Mouse (Mus musculus): Measurements from ENCODE around the gene Tut7. TPM values are rescaled to one million over a fixed set of nuclear protein-coding genes. Genes with fewer than 3 reads are reported as not detected.

Tut7 gene
- total and polyA plus RNA-seq, 3 experiments: 47.7 to 135 (median 53.8) TPM

- H3K27me3 ChIP-seq (ENCODE audit: control insufficient read depth in 1 of 2, insufficient read depth in 2 of 2, low read length in 2 of 2): no peaks in the 10 kb centered on the region
Measured at GRCm38 (mm10) chr13:59756906-59757305, 66.0 kb downstream of the Tut7 start.

GRCm38 (mm10) chr13:59750310-59750709 lies 72.6 kb downstream of the Tut7 start:
- Histone ChIP-seq H3K9ac (ENCODE audit: control insufficient read depth, low read depth, low read length, poor library complexity, severe bottlenecking) (no peak overlapping the region), H3K27me3 (ENCODE audit: control insufficient read depth in 1 of 2, insufficient read depth in 2 of 2, low read length in 2 of 2) (no peaks in the 10 kb centered on the region), H3K27ac (ENCODE audit: control insufficient read depth, low read depth, low read length) (no peak overlapping the region), H3K4me3 (ENCODE audit: control insufficient read depth in 1 of 2, insufficient read depth in 1 of 2, low read depth in 2 of 2, low read length in 2 of 2) (no peak overlapping the region), H3K4me1 (ENCODE audit: control insufficient read depth in 1 of 2, insufficient read depth in 2 of 2, low read length in 2 of 2) (peaks cover 0 to 5% of the 10 kb centered on the region in 2 experiments; a peak in 2 of 4 replicates), H3K79me2 (ENCODE audit: control insufficient read depth, insufficient read depth, low read length, poor library complexity) (no peaks in the 10 kb centered on the region), H3K9me3 (replicated peaks; ENCODE audit: insufficient read depth, low read length) (no peaks in the 10 kb centered on the region), H3K36me3 (ENCODE audit: control insufficient read depth in 1 of 2, insufficient read depth in 2 of 2, low read length in 2 of 2) (no peaks in the 10 kb centered on the region)
- no peak for TF ChIP-seq BHLHE40 (IDR thresholded peaks at IDR 0.05; ENCODE audit: borderline replicate concordance, low read depth, low read length)
- no peak for TF ChIP-seq POLR2A (IDR thresholded peaks at IDR 0.05; ENCODE audit: control insufficient read depth in 1 of 2, insufficient read depth in 1 of 2, low read depth in 1 of 2, low read length in 2 of 2, poor library complexity in 1 of 2)
- no peak for DNase-seq (ENCODE audit: low read depth, low spot score)

More at GRCm38 (mm10) chr13:59756906-59757305, 66.0 kb downstream of the Tut7 start:
- Histone ChIP-seq H3K79me2 (ENCODE audit: control insufficient read depth, insufficient read depth, low read length, poor library complexity) (no peaks in the 10 kb centered on the region), H3K4me3 (ENCODE audit: control insufficient read depth in 1 of 2, insufficient read depth in 1 of 2, low read depth in 2 of 2, low read length in 2 of 2) (no peak overlapping the region), H3K9ac (ENCODE audit: control insufficient read depth, low read depth, low read length, poor library complexity, severe bottlenecking) (no peak overlapping the region), H3K9me3 (replicated peaks; ENCODE audit: insufficient read depth, low read length) (no peaks in the 10 kb centered on the region), H3K36me3 (ENCODE audit: control insufficient read depth in 1 of 2, insufficient read depth in 2 of 2, low read length in 2 of 2) (peaks cover 0 to 18% of the 10 kb centered on the region in 2 experiments; a peak in 2 of 4 replicates), H3K27ac (ENCODE audit: control insufficient read depth, low read depth, low read length) (no peak overlapping the region), H3K4me1 (ENCODE audit: control insufficient read depth in 1 of 2, insufficient read depth in 2 of 2, low read length in 2 of 2) (no peaks in the 10 kb centered on the region)
- TF ChIP-seq USF2 (IDR thresholded peaks at IDR 0.05; ENCODE audit: borderline replicate concordance in 1 of 2, insufficient read depth in 1 of 2, low read depth in 1 of 2, low read length in 2 of 2): no peak
- TF ChIP-seq MXI1 (IDR thresholded peaks at IDR 0.05; ENCODE audit: low read depth, low read length): no peak
- no peak for TF ChIP-seq CTCF (IDR thresholded peaks at IDR 0.05 in 2 of 3, conservative IDR thresholded peaks at IDR 0.05 in 1 of 3; ENCODE audit: control insufficient read depth in 1 of 3, insufficient read depth in 1 of 3, low read depth in 2 of 3, low read length in 3 of 3, poor library complexity in 1 of 3, severe bottlenecking in 1 of 3)
- no peak for TF ChIP-seq EP300 (IDR thresholded peaks at IDR 0.05; ENCODE audit: low read depth in 1 of 2, low read length in 2 of 2)
- TF ChIP-seq ZMIZ1 (IDR thresholded peaks at IDR 0.05; ENCODE audit: low read depth, low read length): no peak
- no peak for TF ChIP-seq MAZ (IDR thresholded peaks at IDR 0.05; ENCODE audit: low read depth, low read length)
- TF ChIP-seq JUND (IDR thresholded peaks at IDR 0.05; ENCODE audit: low read depth, low read length): no peak
- TF ChIP-seq ZNF384 (IDR thresholded peaks at IDR 0.05; ENCODE audit: low read depth, low read length): no peak
- no peak for TF ChIP-seq NRF1 (IDR thresholded peaks at IDR 0.05; ENCODE audit: insufficient read depth, low read depth, low read length, poor library complexity, severe bottlenecking)
- no peak for DNase-seq (ENCODE audit: low read depth, low spot score)

GRCm38 (mm10) chr13:59746711-59747110 lies 76.2 kb downstream of the Tut7 start, which contains the start of gene 1700014D04Rik:
TSS of gene 1700014D04Rik (minus strand) at chr13:59746752.
- no peak within 1 kb of the TSS for H3K27ac ChIP-seq (ENCODE audit: control insufficient read depth, low read depth, low read length)
- no peak within 1 kb of the TSS for H3K9ac ChIP-seq (ENCODE audit: control insufficient read depth, low read depth, low read length, poor library complexity, severe bottlenecking)
- H3K79me2 ChIP-seq (ENCODE audit: control insufficient read depth, insufficient read depth, low read length, poor library complexity): no peaks in the 10 kb centered on the region
- DNase-seq (ENCODE audit: low read depth, low spot score): no peak
- no peaks in the 10 kb centered on the region for H3K9me3 ChIP-seq (replicated peaks; ENCODE audit: insufficient read depth, low read length)
- no peaks in the 10 kb centered on the region for H3K36me3 ChIP-seq (ENCODE audit: control insufficient read depth in 1 of 2, insufficient read depth in 2 of 2, low read length in 2 of 2)
- no peaks in the 10 kb centered on the region for H3K27me3 ChIP-seq (ENCODE audit: control insufficient read depth in 1 of 2, insufficient read depth in 2 of 2, low read length in 2 of 2)
- peaks cover 0 to 5% of the 10 kb centered on the region in 2 experiments; a peak in 2 of 4 replicates for H3K4me1 ChIP-seq (ENCODE audit: control insufficient read depth in 1 of 2, insufficient read depth in 2 of 2, low read length in 2 of 2)
- H3K4me3 ChIP-seq (ENCODE audit: control insufficient read depth in 1 of 2, insufficient read depth in 1 of 2, low read depth in 2 of 2, low read length in 2 of 2): no peak within 1 kb of the TSS
- TF ChIP-seq NRF1 (IDR thresholded peaks at IDR 0.05; ENCODE audit: insufficient read depth, low read depth, low read length, poor library complexity, severe bottlenecking) (no peak), ZMIZ1 (IDR thresholded peaks at IDR 0.05; ENCODE audit: low read depth, low read length) (no peak), MAFK (IDR thresholded peaks at IDR 0.05; ENCODE audit: borderline replicate concordance, low read depth, low read length) (no peak), CHD1 (IDR thresholded peaks at IDR 0.05; ENCODE audit: low read depth, low read length) (no peak), UBTF (IDR thresholded peaks at IDR 0.05; ENCODE audit: borderline replicate concordance, insufficient read depth, low read depth, low read length) (no peak), EP300 (IDR thresholded peaks at IDR 0.05; ENCODE audit: low read depth in 1 of 2, low read length in 2 of 2) (no peak), ELF1 (IDR thresholded peaks at IDR 0.05; ENCODE audit: low read depth, low read length) (no peak), JUND (IDR thresholded peaks at IDR 0.05; ENCODE audit: low read depth, low read length) (no peak), CHD2 (IDR thresholded peaks at IDR 0.05; ENCODE audit: low read length) (no peak), MAZ (IDR thresholded peaks at IDR 0.05; ENCODE audit: low read depth, low read length) (no peak), MEF2A (IDR thresholded peaks at IDR 0.05; ENCODE audit: extremely low read depth, insufficient replicate concordance, low read depth, low read length, poor library complexity, severe bottlenecking) (no peak), MXI1 (IDR thresholded peaks at IDR 0.05; ENCODE audit: low read depth, low read length) (no peak)

Data from MEL (cell line).